Mouse (Mus musculus) liver, embryonic 12.5 days (tissue): ENCODE measurements around the gene Hmgn1. TPM values are rescaled to one million over a fixed set of nuclear protein-coding genes. Genes with fewer than 3 reads are reported as not detected.

Source experiments
- ATAC-seq: fragments of 200-750 bp; cut with Nextera tagmentation; 2 replicates; pipeline ENCODE4 v1.8.0; 2017; ENCODE audit warnings: moderate number of reproducible peaks, mild to moderate bottlenecking, moderate library complexity
- H3K27ac ChIP-seq: fragments of 300-500 bp; sonication (generic); 2 replicates; pipeline ENCODE4 v1.5.1; 2016; ENCODE audit warnings: mild to moderate bottlenecking
- H3K27me3 ChIP-seq: fragments of 300-500 bp; sonication (generic); replicated peaks from 2 replicates; pipeline ENCODE4 v1.6.1; 2016; ENCODE audit warnings: mild to moderate bottlenecking, moderate library complexity
- H3K36me3 ChIP-seq: fragments of 300-500 bp; sonication (generic); 2 replicates; pipeline ENCODE4 v1.6.1; 2016; ENCODE audit warnings: mild to moderate bottlenecking, moderate library complexity
- H3K4me1 ChIP-seq: fragments of 300-500 bp; sonication (generic); 2 replicates; pipeline ENCODE4 v1.6.1; 2016
- H3K4me2 ChIP-seq: fragments of 300-500 bp; sonication (generic); 2 replicates; pipeline ENCODE4 v1.6.1; 2016; ENCODE audit warnings: mild to moderate bottlenecking, moderate library complexity
- H3K4me3 ChIP-seq: fragments of 300-500 bp; sonication (generic); 2 replicates; pipeline ENCODE4 v1.5.1; 2016; ENCODE audit warnings: mild to moderate bottlenecking, moderate library complexity
- H3K9ac ChIP-seq: fragments of 300-500 bp; sonication (generic); 2 replicates; pipeline ENCODE4 v1.6.1; 2016; ENCODE audit warnings: mild to moderate bottlenecking, moderate library complexity
- H3K9me3 ChIP-seq: fragments of 300-500 bp; sonication (generic); replicated peaks from 2 replicates; pipeline ENCODE4 v1.6.1; 2016; ENCODE audit warnings: mild to moderate bottlenecking, moderate library complexity
- WGBS: fragments of 180-500 bp; shearing (Covaris S2); methylation state at CpG from one replicate; pipeline ENCODE4 v1.1.7; 2016; ENCODE audit not compliant: insufficient replicate concordance; 5-methylcytosine and 5-hydroxymethylcytosine counted together
- polyA plus RNA-seq: library from polyadenylated mRNA; unstranded; fragments of >200 nt; fragmentation: Nextera tagmentation; extraction: Ambion mirVana; gene quantifications from 2 replicates; pipeline ENCODE4 v1.2.1, GENCODE M21; 2016

Hmgn1 gene
- polyA plus RNA-seq, 1 experiment from 2014 or later: 238 TPM

- H3K4me3 ChIP-seq: no peak overlapping the region
- no peak overlapping the region for H3K4me2 ChIP-seq
- no peaks in the 10 kb centered on the region for H3K9me3 ChIP-seq
- no peaks in the 10 kb centered on the region for H3K36me3 ChIP-seq
- peaks cover 57% of the 10 kb centered on the region for H3K27me3 ChIP-seq
- ATAC-seq: no peak
- no peak overlapping the region for H3K27ac ChIP-seq
- peaks cover 20% of the 10 kb centered on the region for H3K4me1 ChIP-seq
- no peak overlapping the region for H3K9ac ChIP-seq
These were observed 41.9 kb downstream of the Hmgn1 start for GRCm38 (mm10) chr16:96085597-96085996.

DNA sequence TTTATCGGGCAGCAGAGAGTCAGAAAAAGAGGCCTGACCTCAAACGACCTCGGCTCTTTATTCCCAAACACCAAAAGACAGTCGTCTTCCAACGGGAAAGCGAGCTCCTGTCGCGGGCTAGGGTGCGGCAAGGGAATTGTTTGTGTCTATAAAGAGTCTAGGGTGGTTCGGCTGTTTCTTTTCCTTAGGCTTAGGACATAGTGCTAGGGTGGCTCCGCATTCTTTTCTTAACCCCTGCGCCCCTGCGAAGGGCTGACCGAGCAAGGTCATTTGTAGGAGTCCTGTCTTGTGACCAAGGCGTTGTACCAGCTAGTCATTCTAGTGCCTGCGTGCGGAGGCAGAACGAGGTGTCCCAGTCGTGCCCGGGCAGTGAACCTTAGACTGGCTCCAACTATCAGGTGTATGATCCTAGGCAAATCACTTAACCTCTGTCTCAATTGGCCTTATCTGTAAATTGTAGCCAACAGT, 44.3 kb downstream of the Hmgn1 start:
- Histone ChIP-seq H3K4me2 (peak overlapping the region; percentile 97), H3K9me3 (no peaks in the 10 kb centered on the region), H3K36me3 (peaks cover 15% of the 10 kb centered on the region), H3K4me3 (peak overlapping the region; percentile 85), H3K4me1 (peaks cover 21% of the 10 kb centered on the region), H3K27ac (0 out of 2 replicates have a peak overlapping the region, but pooled peaks have one; percentile 58), H3K27me3 (peaks cover 33% of the 10 kb centered on the region), H3K9ac (peak overlapping the region; percentile 79; the same call in 1 of the 2 replicates)
- WGBS: 20% methylated on average over 20 of the region's 20 CpGs
- ATAC-seq: no peak

GRCm38 (mm10) chr16:96082301-96083178, 45.0 kb downstream of the Hmgn1 start, which contains the start of gene Brwd1:
TSS of gene Brwd1 (minus strand) at chr16:96082526.
- under 1% methylated on average over 95 of the region's 107 CpGs for WGBS
- ATAC-seq: peak; percentile 77
- peak within 1 kb of the TSS; percentile 79 for H3K9ac ChIP-seq

GRCm38 (mm10) chr16:96081742-96082241, 45.7 kb downstream of the Hmgn1 start:
- peaks cover 21% of the 10 kb centered on the region for H3K4me1 ChIP-seq
- H3K4me3 ChIP-seq: peak overlapping the region; percentile 85
- peaks cover 30% of the 10 kb centered on the region for H3K27me3 ChIP-seq
- peak overlapping the region; percentile 79 for H3K9ac ChIP-seq
- peaks cover 18% of the 10 kb centered on the region for H3K36me3 ChIP-seq
- H3K9me3 ChIP-seq: no peaks in the 10 kb centered on the region
- peak; percentile 33 for ATAC-seq
- WGBS: under 1% methylated on average over 63 of the region's 68 CpGs
- H3K27ac ChIP-seq: peak overlapping the region; percentile 86
- peak overlapping the region; percentile 97 for H3K4me2 ChIP-seq

More at GRCm38 (mm10) chr16:96082301-96083178, 45.0 kb downstream of the Hmgn1 start, which contains the start of gene Brwd1:
- peak within 1 kb of the TSS; percentile 85 for H3K4me3 ChIP-seq
- peaks cover 16% of the 10 kb centered on the region for H3K36me3 ChIP-seq
- H3K9me3 ChIP-seq: no peaks in the 10 kb centered on the region
- peak within 1 kb of the TSS; percentile 86 for H3K27ac ChIP-seq
- H3K27me3 ChIP-seq: peaks cover 30% of the 10 kb centered on the region
- peak within 1 kb of the TSS; percentile 97 for H3K4me2 ChIP-seq
- peaks cover 21% of the 10 kb centered on the region for H3K4me1 ChIP-seq

GRCm38 (mm10) chr16:96081331-96081730, 46.2 kb downstream of the Hmgn1 start:
- H3K9ac ChIP-seq: peak overlapping the region; percentile 79
- no peaks in the 10 kb centered on the region for H3K9me3 ChIP-seq
- H3K4me2 ChIP-seq: peak overlapping the region; percentile 97
- H3K4me1 ChIP-seq: peaks cover 21% of the 10 kb centered on the region
- H3K27ac ChIP-seq: peak overlapping the region; percentile 86
- 1% methylated on average over 23 of the region's 28 CpGs for WGBS
- peaks cover 20% of the 10 kb centered on the region for H3K36me3 ChIP-seq
- H3K4me3 ChIP-seq: peak overlapping the region; percentile 85
- peak; percentile 83 for ATAC-seq
- peaks cover 30% of the 10 kb centered on the region for H3K27me3 ChIP-seq

DNA sequence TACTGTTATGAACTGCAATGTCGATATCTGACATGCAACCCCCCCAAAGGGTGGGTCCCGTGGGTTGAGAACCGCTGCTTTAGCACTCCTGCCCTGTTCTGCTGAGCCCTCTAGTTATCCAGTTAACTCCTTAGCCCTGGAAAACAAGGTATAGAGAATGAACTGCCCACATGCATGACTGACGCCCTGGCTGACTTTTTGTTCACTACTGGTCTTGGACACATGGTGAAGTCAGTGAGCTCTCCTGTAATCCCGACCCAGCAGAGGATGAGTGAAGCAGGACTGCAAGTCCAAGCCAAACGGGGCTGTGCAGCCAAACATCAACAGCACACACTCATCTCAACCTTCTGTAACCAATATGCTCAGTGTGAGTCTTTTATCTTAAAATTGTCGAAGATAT, 47.0 kb downstream of the Hmgn1 start:
- Histone ChIP-seq H3K36me3 (peaks cover 26% of the 10 kb centered on the region), H3K4me2 (0 out of 2 replicates have a peak overlapping the region, but pooled peaks have one; percentile 97), H3K27ac (no peak overlapping the region), H3K27me3 (peaks cover 25% of the 10 kb centered on the region), H3K4me3 (no peak overlapping the region), H3K9me3 (no peaks in the 10 kb centered on the region), H3K9ac (no peak overlapping the region), H3K4me1 (peaks cover 21% of the 10 kb centered on the region)
- 79% methylated on average over 7 of the region's 7 CpGs for WGBS
- ATAC-seq: no peak

Other genes with a start within 250 kb of the Hmgn1 start
- gene Psmg1, start 136.8 kb downstream of the Hmgn1 start, polyA plus RNA-seq: 81.5 and 81.8 TPM in 2 replicates
- 26.6 and 27.6 TPM in 2 replicates for gene Brwd1, start 45.2 kb downstream of the Hmgn1 start, polyA plus RNA-seq
- gene Wrb, start 17.7 kb upstream of the Hmgn1 start, polyA plus RNA-seq: 26.0 and 30.9 TPM in 2 replicates
- gene Lca5l, start 64.5 kb upstream of the Hmgn1 start, polyA plus RNA-seq: 0.17 and 0.20 TPM in 2 replicates
- 1.1 and 1.7 TPM in 2 replicates for gene Sh3bgr, start 72.7 kb upstream of the Hmgn1 start, polyA plus RNA-seq
- gene B3galt5, start 108.1 kb upstream of the Hmgn1 start, polyA plus RNA-seq: 0.08 and 0.53 TPM in 2 replicates